Mouse (Mus musculus): ENCODE measurements at regions not wholly inside any gene's neighbourhood (a gene's known extent, or its start where the extent isn't known, plus 50 kb on each side); places are given as distances from the start of the nearest gene placed in this dataset.

GRCm38 (mm10) chr3:41290535-41291307 is 207.9 kb upstream of the Pgrmc2 start:
- DNase-seq, result peak in 1 of 2 experiments; percentile 17

GRCm38 (mm10) chr3:41288735-41289134 is 205.9 kb upstream of the Pgrmc2 start:
- DNase-seq, result no peak

DNA sequence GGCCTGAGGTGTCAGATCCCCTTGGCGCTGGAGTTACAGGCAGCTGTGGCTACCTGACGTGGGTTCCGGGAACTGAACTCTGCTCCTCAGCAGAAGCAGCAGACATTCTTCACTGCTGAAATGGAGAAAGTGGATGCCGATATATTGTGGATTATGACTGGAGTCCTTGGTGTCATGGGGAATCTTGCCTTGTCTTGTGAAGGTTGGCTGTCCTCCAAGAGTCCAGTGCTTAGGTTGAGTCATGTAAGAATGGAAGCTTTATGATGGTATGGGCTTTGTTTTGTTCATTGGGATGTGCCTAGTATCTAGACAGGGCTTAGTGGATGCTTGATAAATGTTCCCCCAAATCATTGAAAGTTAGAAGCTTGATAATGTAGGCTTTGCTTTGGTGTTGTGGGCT is 205.2 kb upstream of the Pgrmc2 start:
- no peak for DNase-seq

GRCm38 (mm10) chr3:41285336-41285735 is 202.5 kb upstream of the Pgrmc2 start:
- no peak for DNase-seq

- peak; percentile 61 to 73 for DNase-seq
Measured at GRCm38 (mm10) chr3:41284897-41285296, 202.1 kb upstream of the Pgrmc2 start.

- no peak for DNase-seq
Measured at GRCm38 (mm10) chr3:41282431-41283037, 199.7 kb upstream of the Pgrmc2 start.

- no peak for DNase-seq
Measured at GRCm38 (mm10) chr3:41276096-41276495, 193.2 kb upstream of the Pgrmc2 start.

- DNase-seq, result no peak
Measured at GRCm38 (mm10) chr3:41268516-41268915, 185.7 kb upstream of the Pgrmc2 start.

- DNase-seq, result no peak
Measured at GRCm38 (mm10) chr3:41266216-41266615, 183.4 kb upstream of the Pgrmc2 start.

DNA sequence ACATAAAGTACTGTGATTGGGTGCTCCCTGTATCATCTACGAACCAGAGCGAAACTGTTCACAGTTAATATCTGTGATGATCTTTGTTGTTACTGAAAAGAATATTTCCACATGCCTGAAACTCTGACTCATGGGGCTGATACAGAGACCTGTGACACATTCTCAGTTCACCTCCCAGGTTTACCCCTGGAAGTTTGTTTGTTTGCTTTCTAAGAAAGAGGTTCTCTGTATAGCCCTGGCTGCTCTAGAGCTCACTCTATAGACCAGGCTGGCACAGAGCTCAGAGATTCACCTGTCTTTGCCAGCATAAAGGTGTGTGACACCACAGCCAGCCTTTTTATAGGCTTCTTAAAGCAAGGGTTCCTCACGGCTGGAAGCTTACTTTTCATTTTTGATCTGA is 182.6 kb upstream of the Pgrmc2 start:
- no peak for DNase-seq

- no peak for DNase-seq
Measured at GRCm38 (mm10) chr3:41258291-41258690, 175.4 kb upstream of the Pgrmc2 start.

- no peak for DNase-seq
Measured at GRCm38 (mm10) chr3:41244960-41245359, 162.1 kb upstream of the Pgrmc2 start.

- DNase-seq, result no peak
Measured at GRCm38 (mm10) chr3:41241856-41242552, 159.2 kb upstream of the Pgrmc2 start.

GRCm38 (mm10) chr3:41239801-41240200 is 157.0 kb upstream of the Pgrmc2 start:
- no peak for DNase-seq

DNA sequence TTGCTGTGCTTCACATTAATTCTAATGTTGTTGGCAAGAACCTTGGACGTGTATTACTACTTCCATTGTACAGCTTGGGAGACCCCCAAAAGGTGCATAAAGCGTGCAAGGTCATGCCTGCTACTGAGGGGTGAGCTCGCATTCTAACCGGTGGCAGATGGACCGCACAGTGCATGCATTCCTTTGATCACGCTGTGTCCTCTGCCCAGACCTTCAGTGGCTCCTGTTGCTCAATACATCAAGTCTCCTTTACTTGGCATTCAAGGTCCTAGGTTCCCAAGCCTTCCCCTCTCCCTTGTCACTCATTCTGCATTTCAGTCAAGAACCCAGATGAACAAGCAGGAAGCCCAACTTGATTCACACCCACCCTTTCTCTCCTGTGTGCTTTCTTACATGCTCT is 156.4 kb upstream of the Pgrmc2 start:
- no peak for DNase-seq

- DNase-seq, result no peak
Measured at GRCm38 (mm10) chr3:41238046-41238445, 155.2 kb upstream of the Pgrmc2 start.

- no peak for DNase-seq
Measured at GRCm38 (mm10) chr3:41235610-41236009, 152.8 kb upstream of the Pgrmc2 start.

DNA sequence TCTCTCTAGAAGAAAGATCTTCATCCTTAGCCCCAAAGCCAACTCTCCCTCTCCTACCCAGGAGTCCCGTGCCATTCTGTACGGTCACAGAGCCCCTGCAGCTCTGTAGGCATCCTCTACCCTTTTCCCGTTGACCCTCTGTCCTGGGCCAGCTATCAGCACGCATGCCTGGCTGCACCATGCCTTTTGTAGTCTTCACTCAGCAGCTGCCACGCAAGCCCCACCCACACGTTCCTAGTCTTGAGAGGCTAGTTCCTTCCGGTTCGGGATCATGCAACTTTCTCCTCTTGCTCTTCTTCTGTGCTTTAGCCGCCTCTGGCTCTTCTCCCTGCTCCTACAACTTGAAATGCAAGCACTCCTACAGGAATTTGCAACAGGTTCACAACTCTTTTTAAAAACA is 152.1 kb upstream of the Pgrmc2 start:
- peak in 1 of 2 experiments; percentile 12 for DNase-seq

- DNase-seq, result no peak
Measured at GRCm38 (mm10) chr3:41234191-41234590, 151.3 kb upstream of the Pgrmc2 start.

- DNase-seq, result no peak
Measured at GRCm38 (mm10) chr3:41233439-41233838, 150.6 kb upstream of the Pgrmc2 start.

GRCm38 (mm10) chr3:41230961-41231377 is 148.1 kb upstream of the Pgrmc2 start:
- DNase-seq, result no peak

DNA sequence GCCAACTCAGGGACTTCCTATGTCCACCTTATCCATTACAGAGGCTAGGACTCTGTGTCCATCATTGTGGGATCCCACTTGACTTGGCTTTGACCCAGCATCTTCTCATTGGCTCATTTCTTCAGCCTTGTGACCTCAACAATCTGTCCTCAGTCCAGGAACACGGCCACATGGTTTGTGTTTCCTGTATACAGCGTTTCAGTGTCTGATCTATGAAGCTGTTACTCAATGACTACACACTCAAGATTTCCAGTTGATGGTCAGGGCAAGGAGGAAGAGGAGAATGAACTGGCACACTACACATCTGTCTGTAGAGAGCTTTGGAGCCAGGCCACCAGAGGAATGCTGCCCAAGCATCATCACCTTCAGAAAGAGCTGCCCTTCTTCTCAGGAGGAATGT is 146.6 kb upstream of the Pgrmc2 start:
- DNase-seq, result no peak

DNA sequence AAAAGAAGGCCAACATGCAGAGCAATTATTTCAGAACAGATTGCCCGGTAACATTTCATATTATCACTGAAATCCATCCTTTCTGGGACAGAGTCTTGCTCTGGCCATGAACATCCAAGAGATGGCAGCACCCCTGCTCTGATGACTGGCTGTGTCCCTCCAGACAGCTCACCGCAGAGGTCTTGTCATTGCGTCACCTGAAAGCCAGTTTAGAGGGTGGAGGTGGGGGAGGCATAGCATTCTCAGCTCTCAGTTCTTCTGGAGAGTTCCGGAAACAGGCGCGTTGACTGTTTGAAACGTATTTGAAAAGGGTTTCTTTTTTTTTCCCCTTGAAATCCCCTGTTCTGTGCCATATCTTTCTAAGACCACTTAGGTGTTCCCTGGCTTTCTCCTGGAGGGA is 145.7 kb upstream of the Pgrmc2 start:
- DNase-seq, result peak in 1 of 2 experiments; percentile 42

DNA sequence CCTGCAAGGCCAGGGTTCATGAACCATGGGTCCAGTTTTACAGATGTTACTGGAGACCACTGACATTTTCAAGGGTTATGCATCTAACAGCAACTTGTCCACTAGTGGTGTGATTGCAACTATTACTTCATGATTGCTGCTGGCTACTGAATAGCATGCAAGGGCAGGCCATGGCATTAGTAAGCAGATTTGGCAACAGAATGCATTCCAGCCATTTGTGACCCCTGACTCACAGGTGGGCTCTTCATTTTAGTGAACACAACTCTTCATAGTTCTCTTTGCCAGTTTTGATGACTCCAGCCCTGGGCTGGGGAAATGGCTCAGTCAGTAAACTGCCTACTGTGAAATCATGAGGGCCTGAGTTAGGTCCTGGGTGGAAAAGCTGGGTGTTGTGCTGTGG is 137.9 kb upstream of the Pgrmc2 start:
- no peak for DNase-seq

All from kidney, adult 8-10 months (tissue).